Mouse (Mus musculus) C2C12 (cell line): ENCODE data around the gene Sfn.

Source experiments
- CTCF ChIP-seq: IDR thresholded peaks from one replicate; pipeline ENCODE4 v1.5.1; 2011; ENCODE audit not compliant: control insufficient read depth, insufficient read depth, insufficient read length
- FOSL1 ChIP-seq: IDR thresholded peaks from one replicate; pipeline ENCODE4 v1.8.0; 2011; ENCODE audit warnings: mild to moderate bottlenecking, low read length; ENCODE audit not compliant: poor library complexity, insufficient read depth, severe bottlenecking
- MAX ChIP-seq: IDR thresholded peaks from one replicate; pipeline ENCODE4 v1.6.1; 2011; ENCODE audit warnings: mild to moderate bottlenecking, control low read depth
- MYOG ChIP-seq: IDR thresholded peaks from one replicate; pipeline ENCODE4 v1.6.1; 2011; ENCODE audit not compliant: control insufficient read depth, insufficient read length; ENCODE audit errors: extremely low read depth
- USF1 ChIP-seq: IDR thresholded peaks from one replicate; pipeline ENCODE4 v1.6.1; 2011; ENCODE audit warnings: low read depth, mild to moderate bottlenecking, control low read depth, moderate library complexity

GRCm38 (mm10) chr4:133600306-133600705 is 1.7 kb downstream of the Sfn start:
- no peak for TF ChIP-seq CTCF
- no peak for TF ChIP-seq FOSL1
- TF ChIP-seq MYOG, result no peak
- no peak for TF ChIP-seq USF1
- no peak for TF ChIP-seq MAX
